Mouse (Mus musculus): ENCODE measurements around the gene Cox10. TPM values are rescaled to one million over a fixed set of nuclear protein-coding genes. Genes with fewer than 3 reads are reported as not detected.

Gene Cox10
- total and polyA plus RNA-seq, 3 experiments = 23.4 to 60.3 (median 35.2) TPM

DNA sequence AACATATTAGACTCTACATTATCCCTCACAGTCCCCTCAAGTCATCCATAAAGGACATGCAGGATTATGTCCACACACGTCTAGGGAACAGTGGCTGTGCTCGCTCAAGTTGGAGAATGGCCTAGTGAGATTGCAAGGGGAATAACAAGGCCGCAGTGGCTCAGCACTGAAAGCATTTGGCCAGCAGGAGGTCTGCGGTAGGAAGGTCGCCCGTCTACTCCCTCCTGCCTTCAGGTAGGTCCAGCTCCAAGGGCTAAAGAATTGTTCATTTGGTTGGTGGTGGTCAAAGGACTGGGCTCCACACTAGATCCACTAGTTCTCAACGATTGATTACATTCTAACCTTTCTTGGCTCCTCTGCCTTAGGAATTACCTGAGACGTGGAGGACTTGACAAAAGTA lies 89.0 kb downstream of the Cox10 start:
- TF ChIP-seq MAFK (IDR thresholded peaks at IDR 0.05; ENCODE audit: insufficient replicate concordance, low read length) (no peak), JUND (conservative IDR thresholded peaks at IDR 0.05; ENCODE audit: low read depth, low read length) (no peak), ZNF384 (IDR thresholded peaks at IDR 0.05; ENCODE audit: low read depth, low read length) (no peak), NELFE (IDR thresholded peaks at IDR 0.05; ENCODE audit: low read depth, low read length) (no peak), UBTF (IDR thresholded peaks at IDR 0.05; ENCODE audit: low read depth, low read length) (no peak)
- Histone ChIP-seq H3K4me3 (replicated peaks in 1 of 3; ENCODE audit: low read depth in 2 of 3, low read length in 2 of 3, poor library complexity in 1 of 3) (no peak overlapping the region), H3K9me3 (replicated peaks; ENCODE audit: low read length) (no peaks in the 10 kb centered on the region), H3K27me3 (replicated peaks) (no peaks in the 10 kb centered on the region), H3K36me3 (replicated peaks in 1 of 2; ENCODE audit: control insufficient read depth in 1 of 2, insufficient read depth in 1 of 2, low read length in 1 of 2) (peaks cover 18 to 85% of the 10 kb centered on the region in 2 experiments), H3K9ac (ENCODE audit: insufficient read depth, low read depth) (no peak overlapping the region), H3K27ac (ENCODE audit: insufficient read depth, low read depth) (no peak overlapping the region), H3K4me1 (ENCODE audit: control insufficient read depth in 1 of 2, insufficient read depth in 2 of 2) (peaks cover 5 to 14% of the 10 kb centered on the region in 2 experiments), H3K79me2 (replicated peaks; ENCODE audit: control insufficient read depth, extremely low read depth, insufficient read depth, poor library complexity, severe bottlenecking) (no peaks in the 10 kb centered on the region), H3K4me2 (ENCODE audit: insufficient read depth, low read depth, poor library complexity, severe bottlenecking) (no peak overlapping the region)
- dilution Hi-C loops (cut with MboI; ENCODE audit: extremely low pct_ligation_motif_present, extremely low pct_unique_long_range_greater_than_20kb, low sequenced_read_pairs) = no loop called here
- no peak for DNase-seq (ENCODE audit: extremely low read depth)
- in situ Hi-C loops (cut with MboI; ENCODE audit: low pct_ligation_motif_present, low pct_unique_long_range_greater_than_20kb, low sequenced_read_pairs) = no loop called here

- Histone ChIP-seq H3K4me1 (ENCODE audit: control insufficient read depth in 1 of 2, insufficient read depth in 2 of 2) (peaks cover 6 to 25% of the 10 kb centered on the region in 2 experiments), H3K36me3 (replicated peaks in 1 of 2; ENCODE audit: control insufficient read depth in 1 of 2, insufficient read depth in 1 of 2, low read length in 1 of 2) (peaks cover 19 to 88% of the 10 kb centered on the region in 2 experiments), H3K4me2 (ENCODE audit: insufficient read depth, low read depth, poor library complexity, severe bottlenecking) (no peak overlapping the region), H3K27me3 (replicated peaks) (no peaks in the 10 kb centered on the region), H3K79me2 (replicated peaks; ENCODE audit: control insufficient read depth, extremely low read depth, insufficient read depth, poor library complexity, severe bottlenecking) (no peaks in the 10 kb centered on the region), H3K9me3 (replicated peaks; ENCODE audit: low read length) (no peaks in the 10 kb centered on the region), H3K4me3 (replicated peaks in 1 of 3; ENCODE audit: low read depth in 2 of 3, low read length in 2 of 3, poor library complexity in 1 of 3) (no peak overlapping the region), H3K27ac (ENCODE audit: insufficient read depth, low read depth) (no peak overlapping the region), H3K9ac (ENCODE audit: insufficient read depth, low read depth) (no peak overlapping the region)
- DNase-seq (ENCODE audit: extremely low read depth) = no peak
- dilution Hi-C loops (cut with MboI; ENCODE audit: extremely low pct_ligation_motif_present, extremely low pct_unique_long_range_greater_than_20kb, low sequenced_read_pairs) (no loop called here), in situ Hi-C loops (cut with MboI; ENCODE audit: low pct_ligation_motif_present, low pct_unique_long_range_greater_than_20kb, low sequenced_read_pairs) (no loop called here)
- TF ChIP-seq MEF2A (IDR thresholded peaks at IDR 0.05; ENCODE audit: borderline replicate concordance, low read depth, low read length) (no peak), PAX5 (IDR thresholded peaks at IDR 0.05; ENCODE audit: low read length) (no peak), CHD2 (IDR thresholded peaks at IDR 0.05; ENCODE audit: low read length) (no peak)
Observed at GRCm38 (mm10) chr11:63988991-63989860, 90.0 kb downstream of the Cox10 start.

GRCm38 (mm10) chr11:63988031-63988665 lies 91.1 kb downstream of the Cox10 start:
- no peak for DNase-seq (ENCODE audit: extremely low read depth)
- no peaks in the 10 kb centered on the region for H3K9me3 ChIP-seq (replicated peaks; ENCODE audit: low read length)
- no peak overlapping the region for H3K4me2 ChIP-seq (ENCODE audit: insufficient read depth, low read depth, poor library complexity, severe bottlenecking)
- H3K4me3 ChIP-seq (replicated peaks in 1 of 3; ENCODE audit: low read depth in 2 of 3, low read length in 2 of 3, poor library complexity in 1 of 3) = no peak overlapping the region
- H3K4me1 ChIP-seq (ENCODE audit: control insufficient read depth in 1 of 2, insufficient read depth in 2 of 2) = peaks cover 6 to 26% of the 10 kb centered on the region in 2 experiments
- in situ Hi-C loops (cut with MboI; ENCODE audit: low pct_ligation_motif_present, low pct_unique_long_range_greater_than_20kb, low sequenced_read_pairs) (no loop called here), dilution Hi-C loops (cut with MboI; ENCODE audit: extremely low pct_ligation_motif_present, extremely low pct_unique_long_range_greater_than_20kb, low sequenced_read_pairs) (no loop called here)
- H3K79me2 ChIP-seq (replicated peaks; ENCODE audit: control insufficient read depth, extremely low read depth, insufficient read depth, poor library complexity, severe bottlenecking) = no peaks in the 10 kb centered on the region
- H3K27ac ChIP-seq (ENCODE audit: insufficient read depth, low read depth) = no peak overlapping the region
- H3K9ac ChIP-seq (ENCODE audit: insufficient read depth, low read depth) = no peak overlapping the region
- peaks cover 16 to 83% of the 10 kb centered on the region in 2 experiments for H3K36me3 ChIP-seq (replicated peaks in 1 of 2; ENCODE audit: control insufficient read depth in 1 of 2, insufficient read depth in 1 of 2, low read length in 1 of 2)
- no peaks in the 10 kb centered on the region for H3K27me3 ChIP-seq (replicated peaks)
- no peak for TF ChIP-seq CTCF (conservative IDR thresholded peaks at IDR 0.05 in 1 of 2, IDR thresholded peaks at IDR 0.05 in 1 of 2; ENCODE audit: low read depth in 2 of 2, low read length in 2 of 2)
- TF ChIP-seq E2F4 (IDR thresholded peaks at IDR 0.05; ENCODE audit: insufficient replicate concordance, low read depth, low read length) = no peak
- TF ChIP-seq MYC (IDR thresholded peaks at IDR 0.05; ENCODE audit: low read depth, low read length) = no peak
- no peak for TF ChIP-seq ELF1 (IDR thresholded peaks at IDR 0.05; ENCODE audit: low read depth, low read length)
- no peak for TF ChIP-seq GABPA (IDR thresholded peaks at IDR 0.05; ENCODE audit: insufficient replicate concordance, low read depth, low read length)
- no peak for TF ChIP-seq USF1 (IDR thresholded peaks at IDR 0.05; ENCODE audit: low read depth, low read length)
- no peak for TF ChIP-seq JUN (IDR thresholded peaks at IDR 0.05; ENCODE audit: insufficient read depth, low read depth, low read length)
- no peak for TF ChIP-seq ZNF384 (IDR thresholded peaks at IDR 0.05; ENCODE audit: low read depth, low read length)
- no peak for TF ChIP-seq CHD1 (IDR thresholded peaks at IDR 0.05; ENCODE audit: low read depth, low read length)
- TF ChIP-seq SMC3 (IDR thresholded peaks at IDR 0.05; ENCODE audit: low read depth, low read length) = no peak

Data from CH12.LX (cell line).